Mouse (Mus musculus): ENCODE data around the gene Sox13.

Sox13 gene

GRCm38 (mm10) chr1:133397483-133398237, 26.5 kb downstream of the Sox13 start:
- peak; percentile 58 to 73 for DNase-seq

GRCm38 (mm10) chr1:133397094-133397482, 27.1 kb downstream of the Sox13 start:
- DNase-seq = no peak

GRCm38 (mm10) chr1:133396693-133397092, 27.5 kb downstream of the Sox13 start:
- DNase-seq = no peak

DNA sequence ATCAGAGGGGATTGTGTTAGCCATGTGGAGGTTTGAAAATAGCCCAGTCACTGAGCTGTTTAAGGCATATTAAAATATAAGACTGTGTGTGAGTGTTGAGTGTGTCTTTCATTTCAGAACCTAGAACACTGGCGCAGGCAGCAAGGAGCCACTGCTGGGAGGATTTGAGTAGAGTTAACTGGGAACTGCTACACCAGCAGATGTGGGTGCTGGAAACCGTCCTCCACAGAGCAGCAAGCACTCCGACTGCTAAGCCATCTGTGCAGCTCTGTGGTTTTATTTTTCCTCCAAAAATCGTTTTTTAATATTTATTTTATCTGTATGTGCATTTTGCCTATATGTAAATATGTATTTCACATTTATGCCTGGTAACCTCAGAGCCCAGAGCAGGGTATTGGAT, 29.5 kb downstream of the Sox13 start:
- no peak for DNase-seq

- DNase-seq = no peak
These were observed 36.5 kb downstream of the Sox13 start for GRCm38 (mm10) chr1:133387539-133388268.

- no peak for DNase-seq
These were observed 38.0 kb downstream of the Sox13 start for GRCm38 (mm10) chr1:133386209-133386608.

GRCm38 (mm10) chr1:133385506-133385905, 38.7 kb downstream of the Sox13 start:
- peak; percentile 74 to 89 for DNase-seq

DNA sequence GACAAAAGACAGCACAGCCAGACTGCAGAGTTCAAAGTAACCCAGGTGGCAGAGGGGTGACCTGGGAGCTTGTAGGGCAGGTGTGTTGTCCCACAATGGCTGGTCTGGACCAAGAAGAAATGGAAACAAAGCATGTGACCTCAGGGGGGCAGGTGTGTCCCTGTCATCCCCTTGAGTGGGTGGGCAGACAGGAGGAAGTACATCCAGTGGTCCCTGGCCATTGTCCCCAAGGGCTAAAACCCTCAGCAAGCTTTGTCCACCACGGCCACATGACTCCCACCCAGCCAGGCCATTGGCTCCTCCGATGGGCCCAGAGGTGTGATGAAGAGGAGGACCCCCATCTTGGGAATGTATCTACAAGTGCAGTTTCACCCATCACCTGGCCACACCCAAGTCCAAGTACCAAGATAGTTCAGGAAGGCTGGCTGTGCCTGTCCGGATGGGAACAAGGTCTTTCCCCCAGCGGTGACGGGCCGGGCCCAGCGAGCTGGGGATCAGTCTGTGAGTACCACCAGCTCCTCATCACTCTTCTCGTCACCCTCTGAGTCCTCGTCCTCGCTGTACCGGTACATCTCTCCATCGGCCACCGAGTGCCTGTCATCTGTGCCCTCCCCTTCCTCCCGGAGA, 40.9 kb downstream of the Sox13 start:
- DNase-seq = no peak

- peak in 1 of 2 experiments; percentile 18 for DNase-seq
These were observed 41.5 kb downstream of the Sox13 start for GRCm38 (mm10) chr1:133382552-133383155.

GRCm38 (mm10) chr1:133382008-133382407, 42.2 kb downstream of the Sox13 start:
- DNase-seq = peak; percentile 53 to 75

DNA sequence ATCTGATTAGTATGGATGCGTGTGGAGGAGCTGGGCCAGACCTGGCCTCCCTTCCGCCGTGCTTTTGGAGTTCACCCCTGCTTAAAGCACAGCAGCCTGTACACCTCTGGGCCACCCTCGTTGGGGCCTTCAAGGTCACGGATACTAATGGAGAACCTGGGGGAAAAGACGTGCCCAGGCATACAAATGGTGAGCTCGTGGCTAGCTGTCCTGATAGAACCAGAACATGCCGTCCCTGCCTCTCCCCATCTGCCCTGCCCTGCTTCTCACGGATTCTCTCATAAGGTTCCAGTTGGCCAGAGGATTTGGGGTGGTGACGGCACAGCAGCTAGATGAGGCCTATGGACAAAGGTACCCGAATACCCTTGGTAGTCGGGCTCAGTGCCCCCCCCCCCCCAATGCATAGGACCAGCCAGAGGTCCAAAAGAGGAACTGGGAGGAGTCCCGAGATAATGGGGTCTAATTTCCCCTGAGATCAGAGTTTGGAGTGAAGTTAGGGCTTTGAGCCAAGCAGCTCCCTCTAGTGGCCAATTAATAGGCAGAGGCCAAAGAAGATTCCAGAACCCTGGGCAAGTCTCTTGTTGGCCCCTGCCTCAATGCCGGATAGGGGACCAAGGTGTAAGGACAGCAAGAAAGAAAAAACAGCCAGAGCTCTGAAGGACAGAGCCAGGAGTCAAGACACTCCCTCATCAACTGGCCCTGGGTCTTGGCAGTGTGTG, 43.7 kb downstream of the Sox13 start:
- peak; percentile 64 to 69 for DNase-seq

DNA sequence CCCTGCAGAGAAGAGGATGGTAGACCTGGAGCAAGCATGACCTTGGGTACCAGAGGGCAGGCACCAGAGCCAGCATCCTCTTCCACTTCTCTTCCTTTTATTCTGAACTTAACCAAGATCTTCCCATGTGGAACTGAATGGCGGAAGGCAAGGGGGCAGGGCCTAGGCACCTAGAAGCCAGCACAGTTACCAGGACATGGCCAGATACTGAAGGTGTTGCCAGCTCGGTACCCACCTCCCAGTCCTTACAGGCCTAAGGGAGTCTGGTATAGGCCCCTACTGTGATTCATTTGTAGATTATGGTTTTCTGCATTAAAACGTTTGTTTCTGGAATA, 44.2 kb downstream of the Sox13 start:
- no peak for DNase-seq

DNA sequence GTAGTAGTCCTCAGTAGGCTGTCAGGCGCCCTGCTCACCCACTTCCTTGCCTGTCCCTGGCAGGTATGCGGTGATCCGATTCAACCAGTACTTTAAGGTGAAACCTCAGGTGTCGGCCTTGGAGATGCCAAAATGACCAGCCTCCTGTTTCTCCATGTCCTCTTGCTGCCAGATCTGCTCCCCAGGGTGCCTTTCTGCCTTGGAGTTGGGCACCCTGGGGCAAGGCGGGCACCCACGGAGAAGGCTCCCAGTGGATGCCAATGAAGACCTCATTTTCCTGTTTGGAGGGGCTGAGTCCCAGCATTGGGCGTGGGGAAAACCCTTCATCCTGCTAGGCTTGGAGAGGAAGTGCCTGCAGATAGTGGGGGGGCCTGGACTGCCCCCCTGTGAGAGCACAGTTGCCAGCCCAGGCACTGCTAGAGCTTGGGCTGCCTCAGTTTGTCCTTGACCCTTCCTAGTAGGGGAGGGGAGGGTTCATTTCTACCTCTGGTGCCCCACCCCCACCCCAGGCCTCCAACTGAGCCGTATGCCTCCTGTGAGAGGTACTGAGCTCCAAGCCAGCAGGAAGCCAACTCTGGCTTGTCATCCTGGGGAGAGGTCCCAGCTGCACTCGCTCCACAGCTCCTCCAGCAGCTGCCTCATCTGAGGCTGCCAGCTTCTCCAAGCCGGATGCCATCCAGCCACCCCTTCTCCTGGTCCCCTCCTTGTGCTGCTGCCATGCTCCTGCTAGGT, 44.8 kb downstream of the Sox13 start:
- peak in 1 of 2 experiments; percentile 25 for DNase-seq

GRCm38 (mm10) chr1:133377547-133377946, 46.6 kb downstream of the Sox13 start:
- peak; percentile 24 to 44 for DNase-seq

DNA sequence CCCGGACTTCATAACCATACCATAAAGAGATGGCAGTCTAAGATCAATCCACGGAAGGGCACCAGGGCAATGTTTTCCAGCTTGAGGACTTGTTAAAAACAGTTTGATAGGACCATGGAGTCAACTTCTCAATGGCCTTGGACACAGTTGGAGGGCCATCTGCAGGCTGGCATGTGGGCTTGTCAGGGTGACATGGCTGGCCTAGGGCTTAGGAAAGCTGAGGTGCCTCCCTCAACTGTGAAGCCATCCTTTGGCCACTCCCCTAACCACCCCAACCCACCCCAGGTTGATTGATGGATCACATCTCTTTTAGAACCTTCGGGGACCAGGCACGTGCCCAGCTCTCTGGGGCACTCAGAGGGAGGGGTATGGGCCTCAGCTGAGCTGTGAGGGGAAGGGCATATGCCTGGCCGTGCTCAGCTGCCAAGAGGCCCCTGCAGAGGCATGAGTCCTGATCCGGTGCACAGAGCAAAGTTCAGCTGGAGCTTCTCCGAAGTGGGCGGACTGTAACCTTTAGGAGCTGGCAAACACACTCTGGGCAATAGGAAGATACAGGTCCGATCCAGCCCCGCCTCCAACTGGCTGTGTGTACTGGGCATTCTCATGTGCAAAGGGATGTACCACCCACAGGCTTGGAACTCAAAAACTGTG, 48.4 kb downstream of the Sox13 start:
- DNase-seq = peak; percentile 88 to 93

DNA sequence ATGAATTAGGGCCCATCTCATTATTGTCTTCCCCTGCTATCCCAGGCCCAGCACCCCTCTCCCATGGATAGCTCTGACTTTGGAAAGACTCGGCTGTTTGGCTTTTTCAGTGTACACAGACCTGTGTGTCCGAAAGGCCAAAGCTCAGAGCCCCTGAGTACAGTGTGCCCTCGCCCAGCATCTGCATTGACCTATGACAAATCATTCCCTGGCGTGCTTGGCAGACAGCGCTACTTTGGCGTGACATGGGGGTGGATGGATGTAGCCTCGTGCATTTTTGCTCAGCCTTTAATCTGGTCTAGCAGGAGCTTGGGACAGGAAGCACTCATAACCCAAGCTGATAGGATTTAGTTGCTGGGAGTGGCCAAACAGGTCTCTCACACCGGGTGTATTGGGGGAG, 52.1 kb downstream of the Sox13 start:
- DNase-seq = peak; percentile 46 to 49

DNA sequence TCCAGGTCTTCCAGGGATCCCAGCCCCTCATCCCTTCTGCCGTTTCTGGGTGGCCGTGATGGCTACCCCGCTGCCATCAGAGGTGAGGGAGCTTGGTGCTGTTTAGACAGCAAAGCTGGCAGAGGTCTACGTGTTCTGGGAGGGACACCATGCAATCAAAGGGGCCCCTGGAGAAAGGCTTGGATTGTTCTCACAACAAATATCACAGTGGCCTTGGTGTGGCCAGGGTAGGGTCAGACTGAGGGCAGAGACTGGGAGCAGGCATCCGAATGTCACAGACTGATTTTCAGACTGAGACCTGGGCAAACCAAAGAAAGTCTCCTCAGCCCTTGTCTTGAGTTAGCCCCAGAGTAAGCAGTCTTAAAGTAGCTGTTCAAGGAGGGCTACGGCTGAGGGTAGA, 52.7 kb downstream of the Sox13 start:
- DNase-seq = no peak

DNA sequence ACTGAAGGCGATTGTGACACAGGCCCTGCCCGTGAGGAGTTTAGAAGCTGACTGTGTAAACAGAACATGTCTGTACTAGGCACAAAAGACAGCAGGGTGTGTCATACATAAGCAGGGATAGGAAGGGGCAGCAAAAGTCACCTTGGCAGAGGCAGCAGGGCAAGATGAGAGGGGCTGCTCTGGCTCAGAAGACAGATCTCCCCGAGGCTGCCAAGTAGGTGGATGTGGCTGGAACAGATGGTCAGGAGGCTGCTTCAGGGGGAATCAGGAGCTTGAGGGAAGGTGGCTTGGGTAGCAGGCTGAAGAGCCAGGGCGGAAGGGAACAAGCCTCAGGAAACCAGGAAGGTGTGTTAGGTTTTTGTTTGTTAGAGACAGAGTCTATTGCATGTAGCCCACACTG, 53.8 kb downstream of the Sox13 start:
- no peak for DNase-seq

DNA sequence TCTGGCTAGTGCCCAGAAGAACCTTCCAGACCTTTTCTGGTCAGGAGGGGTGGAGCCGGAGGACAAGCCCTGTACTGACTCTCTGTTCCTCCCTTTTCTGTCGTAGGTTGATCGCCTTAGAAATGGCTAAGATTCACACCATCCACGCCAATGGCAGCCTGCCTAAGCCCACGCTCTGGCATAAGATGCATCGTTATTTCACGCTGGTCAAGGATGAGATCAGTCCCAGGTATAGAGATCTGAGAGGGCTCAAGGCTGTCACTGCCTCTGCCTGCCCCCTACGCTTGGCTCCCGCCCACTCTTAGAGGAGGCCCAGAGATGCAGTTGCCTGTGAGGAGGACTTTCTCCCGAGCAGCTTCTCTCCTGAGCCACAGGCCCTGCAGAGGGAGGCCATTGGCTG, 55.5 kb downstream of the Sox13 start:
- DNase-seq = peak in 1 of 2 experiments; percentile 37

GRCm38 (mm10) chr1:133367606-133368488, 56.3 kb downstream of the Sox13 start:
- DNase-seq = no peak

Measured in kidney, postnatal 36 days (tissue).